Mouse (Mus musculus): ENCODE results near the gene Scgb1b29. TPM values are rescaled to one million over a fixed set of nuclear protein-coding genes. Genes with fewer than 3 reads are reported as not detected.
"Not testable (repeated sequence)": the region's sequence is repeated elsewhere in the genome, so short reads cannot be mapped to it uniquely, and the experiment has no call there.

The Scgb1b29 gene
- total RNA-seq (2021), result not detected in 2 replicates
- long read RNA-seq, result 0 reads

DNA sequence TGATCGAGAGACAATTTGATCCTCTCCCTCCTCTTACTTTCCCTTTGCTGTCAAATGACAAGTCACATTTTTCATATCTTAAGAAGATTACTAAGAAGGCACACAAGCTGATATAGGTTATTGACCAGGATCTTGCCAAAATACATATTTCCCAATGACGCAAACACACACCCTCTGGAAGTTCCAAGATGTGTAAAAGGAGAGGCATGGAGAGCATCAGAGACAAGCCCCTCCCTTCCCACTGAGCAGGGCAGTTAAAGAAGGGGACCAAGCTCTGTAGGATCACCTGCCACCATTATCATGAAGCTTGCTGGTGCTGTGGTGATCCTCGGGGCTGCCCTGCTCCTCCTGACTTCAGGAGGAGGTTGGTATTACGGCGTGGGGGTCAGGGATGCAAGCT, at the start of gene Scgb1b29:
Gene Scgb1b29, plus strand, starts transcription at position 301 of the 400 bp plus-strand sequence.
- DNase-seq, result not testable (repeated sequence)

- not testable (repeated sequence) for DNase-seq
Measured at GRCm38 (mm10) chr7:32428636-32429035, 12.7 kb upstream of the Scgb1b29 start.

Other genes with a start within 250 kb of the Scgb1b29 start
- not detected in 2 replicates for gene Scgb2b11, start 230.4 kb upstream of the Scgb1b29 start, total RNA-seq (2021)
- gene Scgb1b11, start 218.7 kb upstream of the Scgb1b29 start, total RNA-seq (2021), result not detected in 2 replicates
- not detected in 2 replicates for gene Scgb2b12, start 114.3 kb upstream of the Scgb1b29 start, total RNA-seq (2021)
- not detected in 2 replicates for gene Scgb1b12, start 107.4 kb upstream of the Scgb1b29 start, total RNA-seq (2021)